Mouse (Mus musculus): ENCODE data around the gene Shisa4. TPM values are rescaled to one million over a fixed set of nuclear protein-coding genes. Genes with fewer than 3 reads are reported as not detected.

Gene Shisa4
- total RNA-seq (2014; rRNA removed) (80.9 and 98.2 TPM in 2 replicates), polyA plus RNA-seq (2015; fragmentation: Nextera tagmentation; extraction: Ambion mirVana) (97.6 and 120 TPM in 2 replicates)

GRCm38 (mm10) chr1:135374868-135375581 is at the start of gene Shisa4:
Shisa4 (minus strand) TSS chr1:135375237.
- Histone ChIP-seq H3K9me3 (ENCODE audit: low read length) (no peaks in the 10 kb centered on the region), H3K36me3 (ENCODE audit: insufficient read depth) (no peaks in the 10 kb centered on the region), H3K4me3 (ENCODE audit: low read depth, low read length) (peak within 1 kb of the TSS; percentile 71), H3K4me1 (ENCODE audit: insufficient read depth) (peaks cover 5% of the 10 kb centered on the region; the same call in 1 of the 2 replicates), H3K4me2 (ENCODE audit: low read depth) (peak within 1 kb of the TSS; percentile 93), H3K9ac (peak within 1 kb of the TSS; percentile 90), H3K27me3 (ENCODE audit: insufficient read depth, low read length) (no peaks in the 10 kb centered on the region), H3K27ac (ENCODE audit: low read depth, low read length) (peak within 1 kb of the TSS; percentile 79)
- peak; percentile 79 for DNase-seq
- 5% methylated on average over 18 of the region's 38 CpGs for WGBS
- peak; percentile 86 for ATAC-seq
- TF ChIP-seq CTCF (IDR thresholded peaks at IDR 0.05; ENCODE audit: low read depth): peak; percentile 23; the same call in 1 of the 2 replicates

GRCm38 (mm10) chr1:135422772-135423171 is 47.7 kb upstream of the Shisa4 start:
- no peaks in the 10 kb centered on the region for H3K9me3 ChIP-seq (ENCODE audit: low read length)
- peaks cover 34% of the 10 kb centered on the region for H3K36me3 ChIP-seq (ENCODE audit: insufficient read depth)
- TF ChIP-seq CTCF (IDR thresholded peaks at IDR 0.05; ENCODE audit: low read depth): no peak
- no peak overlapping the region for H3K27ac ChIP-seq (ENCODE audit: low read depth, low read length)
- no peak overlapping the region for H3K4me2 ChIP-seq (ENCODE audit: low read depth)
- H3K4me3 ChIP-seq (ENCODE audit: low read depth, low read length): no peak overlapping the region
- ATAC-seq: no peak
- no peak overlapping the region for H3K9ac ChIP-seq
- no peaks in the 10 kb centered on the region for H3K4me1 ChIP-seq (ENCODE audit: insufficient read depth)
- H3K27me3 ChIP-seq (ENCODE audit: insufficient read depth, low read length): no peaks in the 10 kb centered on the region
- WGBS: 92% methylated on average over 6 of the region's 6 CpGs
- DNase-seq: no peak

GRCm38 (mm10) chr1:135413996-135414395 is 39.0 kb upstream of the Shisa4 start:
- Histone ChIP-seq H3K4me1 (ENCODE audit: insufficient read depth) (no peaks in the 10 kb centered on the region), H3K9me3 (ENCODE audit: low read length) (no peaks in the 10 kb centered on the region), H3K36me3 (ENCODE audit: insufficient read depth) (peaks cover 83% of the 10 kb centered on the region), H3K4me2 (ENCODE audit: low read depth) (no peak overlapping the region), H3K27ac (ENCODE audit: low read depth, low read length) (no peak overlapping the region), H3K4me3 (ENCODE audit: low read depth, low read length) (no peak overlapping the region), H3K27me3 (ENCODE audit: insufficient read depth, low read length) (no peaks in the 10 kb centered on the region), H3K9ac (no peak overlapping the region)
- no peak for DNase-seq
- ATAC-seq: no peak
- TF ChIP-seq CTCF (IDR thresholded peaks at IDR 0.05; ENCODE audit: low read depth): no peak

- Histone ChIP-seq H3K27me3 (ENCODE audit: insufficient read depth, low read length) (no peaks in the 10 kb centered on the region), H3K9ac (no peak overlapping the region), H3K36me3 (ENCODE audit: insufficient read depth) (peaks cover 81% of the 10 kb centered on the region), H3K27ac (ENCODE audit: low read depth, low read length) (no peak overlapping the region), H3K4me2 (ENCODE audit: low read depth) (no peak overlapping the region), H3K9me3 (ENCODE audit: low read length) (no peaks in the 10 kb centered on the region), H3K4me1 (ENCODE audit: insufficient read depth) (no peaks in the 10 kb centered on the region), H3K4me3 (ENCODE audit: low read depth, low read length) (no peak overlapping the region)
- TF ChIP-seq CTCF (IDR thresholded peaks at IDR 0.05; ENCODE audit: low read depth): no peak
- 85% methylated on average over 4 of the region's 4 CpGs for WGBS
- ATAC-seq (no peak), DNase-seq (no peak)
Observed at GRCm38 (mm10) chr1:135412130-135412529, 37.1 kb upstream of the Shisa4 start.

GRCm38 (mm10) chr1:135410967-135411366 is 35.9 kb upstream of the Shisa4 start:
- Histone ChIP-seq H3K27me3 (ENCODE audit: insufficient read depth, low read length) (no peaks in the 10 kb centered on the region), H3K4me2 (ENCODE audit: low read depth) (no peak overlapping the region), H3K9ac (no peak overlapping the region), H3K4me3 (ENCODE audit: low read depth, low read length) (no peak overlapping the region), H3K9me3 (ENCODE audit: low read length) (no peaks in the 10 kb centered on the region), H3K4me1 (ENCODE audit: insufficient read depth) (no peaks in the 10 kb centered on the region), H3K36me3 (ENCODE audit: insufficient read depth) (peaks cover 81% of the 10 kb centered on the region), H3K27ac (ENCODE audit: low read depth, low read length) (0 out of 2 replicates have a peak overlapping the region, but pooled peaks have one; percentile 35)
- ATAC-seq (no peak), DNase-seq (no peak)
- 56% methylated on average over 2 of the region's 2 CpGs for WGBS
- no peak for TF ChIP-seq CTCF (IDR thresholded peaks at IDR 0.05; ENCODE audit: low read depth)

- no peak for ATAC-seq
- no peak for DNase-seq
- Histone ChIP-seq H3K4me2 (ENCODE audit: low read depth) (no peak overlapping the region), H3K27ac (ENCODE audit: low read depth, low read length) (no peak overlapping the region), H3K4me1 (ENCODE audit: insufficient read depth) (no peaks in the 10 kb centered on the region), H3K36me3 (ENCODE audit: insufficient read depth) (peaks cover 84% of the 10 kb centered on the region), H3K9ac (no peak overlapping the region), H3K9me3 (ENCODE audit: low read length) (no peaks in the 10 kb centered on the region), H3K4me3 (ENCODE audit: low read depth, low read length) (no peak overlapping the region), H3K27me3 (ENCODE audit: insufficient read depth, low read length) (no peaks in the 10 kb centered on the region)
- no peak for TF ChIP-seq CTCF (IDR thresholded peaks at IDR 0.05; ENCODE audit: low read depth)
- WGBS: 95% methylated on average over 4 of the region's 4 CpGs
Observed at GRCm38 (mm10) chr1:135408973-135409372, 33.9 kb upstream of the Shisa4 start.

- DNase-seq (no peak), ATAC-seq (no peak)
- H3K4me2 ChIP-seq (ENCODE audit: low read depth): no peak overlapping the region
- no peaks in the 10 kb centered on the region for H3K27me3 ChIP-seq (ENCODE audit: insufficient read depth, low read length)
- no peak overlapping the region for H3K4me3 ChIP-seq (ENCODE audit: low read depth, low read length)
- 68% methylated on average over 7 of the region's 7 CpGs for WGBS
- H3K9me3 ChIP-seq (ENCODE audit: low read length): no peaks in the 10 kb centered on the region
- H3K4me1 ChIP-seq (ENCODE audit: insufficient read depth): no peaks in the 10 kb centered on the region
- no peak overlapping the region for H3K9ac ChIP-seq
- TF ChIP-seq CTCF (IDR thresholded peaks at IDR 0.05; ENCODE audit: low read depth): no peak
- peaks cover 92% of the 10 kb centered on the region for H3K36me3 ChIP-seq (ENCODE audit: insufficient read depth)
- no peak overlapping the region for H3K27ac ChIP-seq (ENCODE audit: low read depth, low read length)
Observed at GRCm38 (mm10) chr1:135405356-135405755, 30.3 kb upstream of the Shisa4 start.

All from forebrain, postnatal 0 days (tissue).